Comparison of ENCODE assay signal across 22 mouse cellular contexts in genomic region chr11:32594122-32594521, GRCm38 (mm10). TPM values are rescaled to one million over a fixed set of nuclear protein-coding genes. Genes with fewer than 3 reads are reported as not detected.
DNase-seq lines count a peak whose midpoint lies in the region; ATAC-seq and TF ChIP-seq lines count a peak whose summit lies in the region.
"Had no signal": no experiment of that assay in that cellular context is flagged by ENCODE, and none has a peak within 500 bp of the region (broad histone marks: within the 10 kb centered on the region; RNA-seq: fewer than 3 reads in every experiment).

No protein-coding gene starts in this region.

- 96% methylated on average over 4 of the region's 4 CpGs for WGBS in kidney, adult 2 months
- WGBS in kidney, embryonic 16.5 days = 94% methylated on average over 4 of the region's 4 CpGs
- WGBS in lung, postnatal 0 days = 91% methylated on average over 4 of the region's 4 CpGs
- WGBS in small intestine, adult 2 months = 90% methylated on average over 4 of the region's 4 CpGs

- H3K9me3 ChIP-seq in kidney, embryonic 16.5 days (ENCODE audit: low read length) = peaks cover 4% of the 10 kb centered on the region; the same call in 1 of the 2 replicates
- no peaks in the 10 kb centered on the region for H3K9me3 ChIP-seq in lung, postnatal 0 days (ENCODE audit: low read length)
- no peaks in the 10 kb centered on the region for H3K9me3 ChIP-seq in ES-E14 (ENCODE audit: control insufficient read depth, insufficient read depth, low read depth, low read length)
- H3K9me3 ChIP-seq: G1E; heart, embryonic 10.5 days; limb, embryonic 15.5 days; midbrain, embryonic 15.5 days had no signal

- no peak overlapping the region for H3K4me2 ChIP-seq in kidney, embryonic 16.5 days (replicated peaks; ENCODE audit: low read depth, low read length)
- H3K4me2 ChIP-seq in lung, postnatal 0 days (replicated peaks; ENCODE audit: low read depth, low read length) = no peak overlapping the region
- H3K4me2 ChIP-seq: limb, embryonic 15.5 days; midbrain, embryonic 15.5 days had no signal

- H3K4me1 ChIP-seq in kidney, adult 2 months (ENCODE audit: control insufficient read depth, insufficient read depth, low read length) = peaks cover 3% of the 10 kb centered on the region; the same call in 1 of the 2 replicates
- no peaks in the 10 kb centered on the region for H3K4me1 ChIP-seq in kidney, embryonic 16.5 days (ENCODE audit: insufficient read depth, low read length)
- H3K4me1 ChIP-seq in lung, postnatal 0 days (ENCODE audit: insufficient read depth, low read depth, low read length) = no peaks in the 10 kb centered on the region
- no peaks in the 10 kb centered on the region for H3K4me1 ChIP-seq in ES-E14 (ENCODE audit: control insufficient read depth in 2 of 2, insufficient read depth in 2 of 2, low read length in 2 of 2, poor library complexity in 1 of 2)
- H3K4me1 ChIP-seq in small intestine, adult 2 months (ENCODE audit: control insufficient read depth, insufficient read depth, insufficient read length, low read length) = peaks cover 8% of the 10 kb centered on the region; the same call in 1 of the 2 replicates

- no peak overlapping the region for H3K9ac ChIP-seq in kidney, embryonic 16.5 days (replicated peaks; ENCODE audit: low read length)
- no peak overlapping the region for H3K9ac ChIP-seq in lung, postnatal 0 days (replicated peaks; ENCODE audit: low read depth)
- H3K9ac ChIP-seq in ES-E14 (ENCODE audit: insufficient read depth, low read depth, low read length, poor library complexity, severe bottlenecking) = no peak overlapping the region
- H3K9ac ChIP-seq: forebrain, postnatal 0 days; limb, embryonic 15.5 days; midbrain, embryonic 15.5 days had no signal

- H3K4me3 ChIP-seq in kidney, adult 2 months (ENCODE audit: insufficient read depth, low read depth, low read length) = no peak overlapping the region
- no peak overlapping the region for H3K4me3 ChIP-seq in kidney, embryonic 16.5 days (ENCODE audit: low read length)
- H3K4me3 ChIP-seq in lung, postnatal 0 days (ENCODE audit: low read depth, low read length) = no peak overlapping the region
- no peak overlapping the region for H3K4me3 ChIP-seq in ES-E14 (ENCODE audit: insufficient read depth in 1 of 2, low read depth in 1 of 2, low read length in 2 of 2, poor library complexity in 1 of 2, severe bottlenecking in 1 of 2)
- no peak overlapping the region for H3K4me3 ChIP-seq in small intestine, adult 2 months (ENCODE audit: low read depth, low read length)
- H3K4me3 ChIP-seq: embryonic facial prominence, embryonic 10.5 days; erythroblast, embryonic 14.5 days; heart, embryonic 10.5 days; limb, embryonic 15.5 days; midbrain, embryonic 15.5 days had no signal

- no peak overlapping the region for H3K27ac ChIP-seq in kidney, adult 2 months (ENCODE audit: insufficient read depth, low read depth, low read length)
- no peak overlapping the region for H3K27ac ChIP-seq in kidney, embryonic 16.5 days (ENCODE audit: low read length)
- no peak overlapping the region for H3K27ac ChIP-seq in lung, postnatal 0 days (ENCODE audit: low read length)
- no peak overlapping the region for H3K27ac ChIP-seq in ES-E14 (ENCODE audit: insufficient read depth, low read depth, low read length, poor library complexity, severe bottlenecking)
- no peak overlapping the region for H3K27ac ChIP-seq in small intestine, adult 2 months (ENCODE audit: insufficient read depth, low read depth, low read length)
- H3K27ac ChIP-seq: embryonic facial prominence, embryonic 10.5 days; heart, embryonic 10.5 days; limb, embryonic 15.5 days; macrophage; midbrain, embryonic 15.5 days had no signal

- no peak for TF ChIP-seq EP300 in lung, postnatal 0 days (IDR thresholded peaks at IDR 0.05)

- no peaks in the 10 kb centered on the region for H3K27me3 ChIP-seq in kidney, adult 2 months (replicated peaks; ENCODE audit: control insufficient read depth, insufficient read depth, low read length)
- no peaks in the 10 kb centered on the region for H3K27me3 ChIP-seq in kidney, embryonic 16.5 days (ENCODE audit: insufficient read depth, low read length)
- no peaks in the 10 kb centered on the region for H3K27me3 ChIP-seq in lung, postnatal 0 days (replicated peaks; ENCODE audit: insufficient read depth, low read length)
- H3K27me3 ChIP-seq in small intestine, adult 2 months (ENCODE audit: control insufficient read depth, insufficient read depth, low read length) = no peaks in the 10 kb centered on the region
- H3K27me3 ChIP-seq: limb, embryonic 15.5 days; midbrain, embryonic 15.5 days had no signal

- in situ Hi-C loops in ES-E14 (cut with MboI; ENCODE audit: low sequenced_read_pairs in 2 of 2, unreplicated experiment in 2 of 2) = no loop called here

- ATAC-seq in kidney, embryonic 16.5 days (ENCODE audit: low FRiP score, low TSS enrichment) = no peak
- no peak for ATAC-seq in lung, postnatal 0 days
- ATAC-seq: forebrain, postnatal 0 days; midbrain, embryonic 15.5 days had no signal

- TF ChIP-seq POLR2A in kidney, adult 2 months (IDR thresholded peaks at IDR 0.05; ENCODE audit: low read depth, low read length) = no peak
- no peak for TF ChIP-seq POLR2A in small intestine, adult 2 months (IDR thresholded peaks at IDR 0.05; ENCODE audit: low read depth, low read length)

- no peaks in the 10 kb centered on the region for H3K36me3 ChIP-seq in kidney, adult 2 months (ENCODE audit: control insufficient read depth, insufficient read depth, low read length)
- peaks cover 10% of the 10 kb centered on the region for H3K36me3 ChIP-seq in kidney, embryonic 16.5 days (ENCODE audit: insufficient read depth, low read length)
- H3K36me3 ChIP-seq in lung, postnatal 0 days (ENCODE audit: insufficient read depth, low read length) = no peaks in the 10 kb centered on the region
- no peaks in the 10 kb centered on the region for H3K36me3 ChIP-seq in ES-E14 (ENCODE audit: control insufficient read depth, insufficient read depth, low read length, poor library complexity, severe bottlenecking)
- peaks cover 17% of the 10 kb centered on the region for H3K36me3 ChIP-seq in small intestine, adult 2 months (ENCODE audit: control insufficient read depth, insufficient read depth, low read length)
- H3K36me3 ChIP-seq: heart, embryonic 10.5 days; midbrain, embryonic 15.5 days had no signal

- 0 out of 2 replicates have a peak, but pooled peaks have one; percentile 29 for TF ChIP-seq CTCF in kidney, adult 2 months (conservative IDR thresholded peaks at IDR 0.05; ENCODE audit: insufficient read depth, insufficient read length, low read depth, low read length)
- peak; percentile 28; the same call in 1 of the 2 replicates for TF ChIP-seq CTCF in lung, postnatal 0 days (IDR thresholded peaks at IDR 0.05)
- peak; percentile 44; the same call in 1 of the 2 replicates for TF ChIP-seq CTCF in small intestine, adult 2 months (IDR thresholded peaks at IDR 0.05; ENCODE audit: extremely low read depth, insufficient read length, insufficient replicate concordance, low read depth, low read length)

- no peak for DNase-seq in kidney, adult 2 months
- DNase-seq in lung, postnatal 0 days (ENCODE audit: low spot score) = no peak
- DNase-seq in lung, postnatal 14 days = no peak
- DNase-seq in ES-E14 (ENCODE audit: low read depth, low spot score) = no peak
- DNase-seq in frontal cortex, postnatal 10 days (ENCODE audit: low spot score in 2 of 2) = no peak
- DNase-seq: adrenal gland, postnatal 25 days; cerebellum, postnatal 25 days; forebrain, postnatal 0 days; gastrocnemius, postnatal 10 days; heart, postnatal 4 days; kidney, postnatal 10 days; layer of hippocampus, adult 9-11 months; right cerebral cortex, postnatal 14 days had no signal

TF ChIP-seq in ES-E14, 5 proteins besides CTCF, POLR2A, EP300 and RAD21:
- no peak for TF ChIP-seq HCFC1 (IDR thresholded peaks at IDR 0.05; ENCODE audit: borderline replicate concordance, insufficient read depth, low read length)
- TF ChIP-seq ZC3H11A (IDR thresholded peaks at IDR 0.05; ENCODE audit: borderline replicate concordance, low read depth, low read length) = peak; percentile 22; the same call in 1 of the 2 replicates

RNA-seq across cellular contexts. Expression of gene Fbxw11, which starts 48.4 kb away (rescaled TPM):
- polyA plus RNA-seq in kidney, adult 2 months (2012; rRNA removed) = 62.2 and 63.7 TPM in 2 replicates
- 91.3 and 95.2 TPM in 2 replicates for polyA plus RNA-seq in kidney, embryonic 16.5 days (2015; fragmentation: Nextera tagmentation; extraction: Ambion mirVana)
- 46.6 and 54.2 TPM in 2 replicates for polyA plus RNA-seq in lung, postnatal 0 days (2015; fragmentation: Nextera tagmentation; extraction: Ambion mirVana)
- total RNA-seq in ES-E14 (2012; rRNA removed) = 37.7 and 45.8 TPM in 2 replicates
- 17.3 and 29.8 TPM in 2 replicates for polyA plus RNA-seq in small intestine, adult 2 months (2012; rRNA removed)
